Mouse (Mus musculus): ENCODE measurements around the gene Chrnb2. TPM values are rescaled to one million over a fixed set of nuclear protein-coding genes. Genes with fewer than 3 reads are reported as not detected.

Chrnb2 gene
- polyA plus RNA-seq, 1 experiment from 2014 or later = 28.0 TPM

DNA sequence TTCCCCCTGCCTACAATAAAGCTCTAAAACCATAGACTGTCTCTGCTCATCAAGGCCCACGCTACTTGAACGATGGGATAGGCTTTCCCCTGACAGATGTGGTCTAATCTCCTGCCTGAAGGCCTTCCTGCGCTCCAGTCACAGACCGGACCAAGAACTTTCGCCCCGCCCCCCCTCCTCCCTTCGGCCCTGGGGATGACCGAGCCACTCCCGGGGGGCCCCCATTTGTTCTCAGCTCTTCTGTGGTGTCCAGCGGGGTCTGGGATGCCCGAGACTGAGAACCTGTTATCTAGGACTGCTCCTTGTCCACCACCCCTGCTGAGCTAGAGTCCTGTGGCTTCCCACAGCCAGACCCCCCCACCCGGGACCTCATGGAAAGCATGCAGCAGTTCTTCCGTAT lies 35.0 kb upstream of the Chrnb2 start:
- Histone ChIP-seq H3K4me1 (peaks cover 5% of the 10 kb centered on the region), H3K27ac (no peak overlapping the region), H3K9ac (no peak overlapping the region), H3K27me3 (replicated peaks) (no peaks in the 10 kb centered on the region), H3K36me3 (no peaks in the 10 kb centered on the region), H3K4me2 (replicated peaks) (peak overlapping the region; percentile 44), H3K9me3 (no peaks in the 10 kb centered on the region), H3K4me3 (no peak overlapping the region)
- ATAC-seq (ENCODE audit: low FRiP score, low read depth) = no peak
- WGBS = 6% methylated on average over 13 of the region's 13 CpGs

DNA sequence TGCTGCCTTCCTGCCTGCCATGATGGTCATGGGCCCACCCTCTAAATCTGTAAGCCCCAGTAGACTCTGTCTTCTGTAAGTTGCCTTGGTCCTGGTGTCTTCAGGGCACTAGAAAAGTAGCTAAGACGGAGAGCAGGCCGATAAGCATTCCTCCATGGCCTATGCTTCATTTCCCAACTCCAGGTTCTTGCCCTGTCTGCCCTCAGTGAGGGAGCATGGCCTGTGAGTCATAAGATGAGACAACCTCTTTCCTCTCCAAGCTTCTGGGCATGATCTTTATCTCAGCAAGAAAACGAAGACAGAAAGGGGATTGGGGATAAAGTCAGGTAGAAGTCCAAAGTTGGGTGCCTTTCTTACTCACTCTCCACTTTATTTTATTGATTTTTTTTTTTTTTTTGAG lies 34.1 kb upstream of the Chrnb2 start:
- H3K27ac ChIP-seq = no peak overlapping the region
- H3K4me1 ChIP-seq = peaks cover 5% of the 10 kb centered on the region
- no peak overlapping the region for H3K4me2 ChIP-seq (replicated peaks)
- no peaks in the 10 kb centered on the region for H3K36me3 ChIP-seq
- H3K9me3 ChIP-seq = no peaks in the 10 kb centered on the region
- H3K9ac ChIP-seq = no peak overlapping the region
- no peak overlapping the region for H3K4me3 ChIP-seq
- H3K27me3 ChIP-seq (replicated peaks) = no peaks in the 10 kb centered on the region
- 88% methylated on average over 3 of the region's 3 CpGs for WGBS
- ATAC-seq (ENCODE audit: low FRiP score, low read depth) = no peak

- Histone ChIP-seq H3K9me3 (no peaks in the 10 kb centered on the region), H3K4me2 (replicated peaks) (no peak overlapping the region), H3K36me3 (no peaks in the 10 kb centered on the region), H3K27me3 (replicated peaks) (no peaks in the 10 kb centered on the region), H3K27ac (no peak overlapping the region), H3K9ac (no peak overlapping the region), H3K4me1 (peaks cover 5% of the 10 kb centered on the region), H3K4me3 (no peak overlapping the region)
- 68% methylated on average over 4 of the region's 4 CpGs for WGBS
- ATAC-seq (ENCODE audit: low FRiP score, low read depth) = no peak
Observed at GRCm38 (mm10) chr3:89796358-89796757, 31.9 kb upstream of the Chrnb2 start.

GRCm38 (mm10) chr3:89795746-89796145 lies 31.3 kb upstream of the Chrnb2 start:
- no peaks in the 10 kb centered on the region for H3K36me3 ChIP-seq
- H3K9ac ChIP-seq = no peak overlapping the region
- ATAC-seq (ENCODE audit: low FRiP score, low read depth) = no peak
- no peaks in the 10 kb centered on the region for H3K9me3 ChIP-seq
- H3K4me1 ChIP-seq = peaks cover 5% of the 10 kb centered on the region
- no peaks in the 10 kb centered on the region for H3K27me3 ChIP-seq (replicated peaks)
- WGBS = 82% methylated on average over 5 of the region's 5 CpGs
- H3K27ac ChIP-seq = no peak overlapping the region
- no peak overlapping the region for H3K4me2 ChIP-seq (replicated peaks)
- H3K4me3 ChIP-seq = no peak overlapping the region

DNA sequence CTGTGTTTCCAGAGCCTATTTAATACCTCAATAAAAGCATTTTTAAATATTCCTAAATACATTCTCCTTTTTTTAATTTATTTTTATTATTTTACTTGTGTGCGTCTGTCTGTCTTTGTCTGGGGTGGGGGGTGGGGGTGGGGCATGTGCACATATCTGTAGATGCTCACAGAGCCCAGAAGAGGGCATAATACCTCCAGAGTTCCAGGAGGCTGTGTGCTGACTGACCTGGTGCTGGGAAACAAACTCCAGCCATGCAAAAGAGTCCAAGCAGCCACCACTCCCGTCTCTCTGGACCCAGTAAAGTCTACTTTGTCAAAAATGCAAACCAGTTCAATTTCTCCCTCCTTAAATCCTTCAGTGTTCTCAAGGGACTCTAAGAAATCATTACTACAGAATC lies 30.2 kb upstream of the Chrnb2 start:
- no peak overlapping the region for H3K27ac ChIP-seq
- WGBS = 53% methylated on average over 2 of the region's 2 CpGs
- H3K9ac ChIP-seq = no peak overlapping the region
- H3K9me3 ChIP-seq = no peaks in the 10 kb centered on the region
- no peaks in the 10 kb centered on the region for H3K36me3 ChIP-seq
- peaks cover 3% of the 10 kb centered on the region for H3K4me1 ChIP-seq
- H3K4me3 ChIP-seq = no peak overlapping the region
- no peak overlapping the region for H3K4me2 ChIP-seq (replicated peaks)
- no peak for ATAC-seq (ENCODE audit: low FRiP score, low read depth)
- no peaks in the 10 kb centered on the region for H3K27me3 ChIP-seq (replicated peaks)

DNA sequence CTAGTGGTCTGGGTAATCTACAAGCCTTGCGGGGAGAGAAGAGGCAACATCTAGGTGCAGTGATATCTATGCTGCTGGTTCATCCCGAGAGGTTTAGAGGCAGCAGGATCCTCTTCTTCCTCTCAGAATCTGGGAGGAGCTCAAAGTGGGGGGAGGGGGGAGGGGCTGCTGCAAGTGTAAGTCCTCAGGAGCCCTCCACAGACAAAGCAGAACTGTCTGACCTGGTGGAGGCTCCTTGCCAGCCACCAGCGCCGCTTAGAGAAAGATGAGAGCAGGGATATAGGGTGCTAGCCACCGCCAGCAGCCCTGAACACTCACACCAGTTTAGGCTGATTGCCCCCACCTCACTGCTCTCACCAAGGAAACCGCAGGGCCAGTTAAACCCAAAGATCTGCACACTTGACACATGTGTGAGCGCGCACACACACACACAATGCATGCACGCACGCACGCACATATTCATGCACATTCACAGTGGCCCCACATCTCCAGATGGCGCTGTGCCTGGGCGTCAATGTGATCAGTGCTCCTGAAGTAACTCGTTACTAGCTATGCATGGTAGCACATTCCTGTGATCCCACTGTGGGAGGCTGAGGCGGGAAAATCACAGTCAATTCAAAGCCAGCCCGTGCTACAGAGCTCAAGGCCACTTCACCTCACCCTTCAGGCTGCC lies 24.4 kb upstream of the Chrnb2 start:
- 78% methylated on average over 16 of the region's 16 CpGs for WGBS
- ATAC-seq (ENCODE audit: low FRiP score, low read depth) = no peak

DNA sequence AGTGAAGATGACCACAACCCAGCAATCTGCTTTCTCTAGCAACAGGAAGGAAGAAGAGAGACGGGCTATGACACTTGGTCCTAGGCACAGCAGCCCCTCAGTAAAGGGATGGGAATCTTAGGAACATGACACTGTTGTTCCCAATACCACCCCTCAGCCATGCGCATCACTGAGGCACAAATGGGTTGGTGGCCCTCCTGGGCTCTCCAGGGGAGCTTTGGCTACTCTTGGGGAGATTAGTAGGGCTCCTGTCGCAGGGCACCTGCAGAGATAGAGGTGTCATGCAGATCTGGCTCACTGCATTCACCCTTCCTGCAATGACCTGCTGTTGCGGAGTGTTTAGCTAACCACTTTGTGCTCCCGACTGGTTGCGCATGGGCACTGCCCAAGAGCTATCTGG lies 21.8 kb upstream of the Chrnb2 start:
- Histone ChIP-seq H3K27me3 (replicated peaks) (no peaks in the 10 kb centered on the region), H3K27ac (no peak overlapping the region), H3K9me3 (no peaks in the 10 kb centered on the region), H3K4me2 (replicated peaks) (no peak overlapping the region), H3K9ac (no peak overlapping the region), H3K4me1 (no peaks in the 10 kb centered on the region), H3K4me3 (no peak overlapping the region), H3K36me3 (peaks cover 24% of the 10 kb centered on the region)
- ATAC-seq (ENCODE audit: low FRiP score, low read depth) = no peak
- 82% methylated on average over 6 of the region's 6 CpGs for WGBS

More for the DNA sequence above, 24.4 kb upstream of the Chrnb2 start:
- H3K9ac ChIP-seq = no peak overlapping the region
- no peaks in the 10 kb centered on the region for H3K9me3 ChIP-seq
- H3K27ac ChIP-seq = no peak overlapping the region
- no peaks in the 10 kb centered on the region for H3K36me3 ChIP-seq
- no peaks in the 10 kb centered on the region for H3K4me1 ChIP-seq
- H3K4me3 ChIP-seq = no peak overlapping the region
- no peak overlapping the region for H3K4me2 ChIP-seq (replicated peaks)
- no peaks in the 10 kb centered on the region for H3K27me3 ChIP-seq (replicated peaks)

GRCm38 (mm10) chr3:89784991-89785753 lies 20.7 kb upstream of the Chrnb2 start:
- H3K4me2 ChIP-seq (replicated peaks) = no peak overlapping the region
- H3K4me1 ChIP-seq = no peaks in the 10 kb centered on the region
- ATAC-seq (ENCODE audit: low FRiP score, low read depth) = no peak
- 26% methylated on average over 11 of the region's 11 CpGs for WGBS
- H3K27me3 ChIP-seq (replicated peaks) = no peaks in the 10 kb centered on the region
- no peak overlapping the region for H3K9ac ChIP-seq
- no peaks in the 10 kb centered on the region for H3K9me3 ChIP-seq
- H3K4me3 ChIP-seq = no peak overlapping the region
- H3K36me3 ChIP-seq = peaks cover 35% of the 10 kb centered on the region
- H3K27ac ChIP-seq = no peak overlapping the region

DNA sequence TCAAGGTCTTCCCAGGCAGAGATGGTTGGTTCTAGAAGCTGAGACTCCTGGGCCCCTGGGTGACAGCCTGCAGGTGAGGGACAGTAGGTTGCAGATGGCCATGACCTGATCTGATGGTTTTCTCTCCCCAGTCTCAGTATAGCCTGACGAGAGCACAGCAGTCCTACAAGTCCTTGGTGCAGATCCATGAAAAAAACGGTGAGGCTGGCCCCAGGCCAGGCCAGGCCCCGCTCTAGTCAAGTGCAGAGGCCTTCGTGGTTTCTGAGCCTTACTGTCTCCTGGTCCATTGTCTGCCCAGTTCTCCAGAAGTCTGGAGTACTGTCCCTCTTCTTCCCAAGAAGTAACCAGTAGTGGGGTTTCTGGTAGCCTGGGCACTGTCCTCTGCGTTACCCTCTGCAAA lies 17.2 kb upstream of the Chrnb2 start:
- Histone ChIP-seq H3K9me3 (no peaks in the 10 kb centered on the region), H3K27ac (no peak overlapping the region), H3K9ac (no peak overlapping the region), H3K4me2 (replicated peaks) (no peak overlapping the region), H3K4me3 (no peak overlapping the region), H3K27me3 (replicated peaks) (no peaks in the 10 kb centered on the region), H3K36me3 (peaks cover 69% of the 10 kb centered on the region), H3K4me1 (no peaks in the 10 kb centered on the region)
- ATAC-seq (ENCODE audit: low FRiP score, low read depth) = no peak
- 92% methylated on average over 5 of the region's 5 CpGs for WGBS

- Histone ChIP-seq H3K9ac (no peak overlapping the region), H3K27me3 (replicated peaks) (no peaks in the 10 kb centered on the region), H3K9me3 (no peaks in the 10 kb centered on the region), H3K4me1 (peaks cover 8% of the 10 kb centered on the region), H3K4me2 (replicated peaks) (no peak overlapping the region), H3K4me3 (no peak overlapping the region), H3K27ac (no peak overlapping the region), H3K36me3 (peaks cover 79% of the 10 kb centered on the region)
- ATAC-seq (ENCODE audit: low FRiP score, low read depth) = no peak
- WGBS = 93% methylated on average over 4 of the region's 4 CpGs
Observed at GRCm38 (mm10) chr3:89780102-89780501, 15.7 kb upstream of the Chrnb2 start.

- peaks cover 30% of the 10 kb centered on the region for H3K4me1 ChIP-seq
- WGBS = 89% methylated on average over 4 of the region's 4 CpGs
- H3K27ac ChIP-seq = no peak overlapping the region
- no peak overlapping the region for H3K9ac ChIP-seq
- H3K9me3 ChIP-seq = no peaks in the 10 kb centered on the region
- no peak for ATAC-seq (ENCODE audit: low FRiP score, low read depth)
- H3K36me3 ChIP-seq = peaks cover 53% of the 10 kb centered on the region
- H3K27me3 ChIP-seq (replicated peaks) = no peaks in the 10 kb centered on the region
- H3K4me3 ChIP-seq = no peak overlapping the region
- H3K4me2 ChIP-seq (replicated peaks) = no peak overlapping the region
Observed at GRCm38 (mm10) chr3:89776001-89776400, 11.6 kb upstream of the Chrnb2 start.

DNA sequence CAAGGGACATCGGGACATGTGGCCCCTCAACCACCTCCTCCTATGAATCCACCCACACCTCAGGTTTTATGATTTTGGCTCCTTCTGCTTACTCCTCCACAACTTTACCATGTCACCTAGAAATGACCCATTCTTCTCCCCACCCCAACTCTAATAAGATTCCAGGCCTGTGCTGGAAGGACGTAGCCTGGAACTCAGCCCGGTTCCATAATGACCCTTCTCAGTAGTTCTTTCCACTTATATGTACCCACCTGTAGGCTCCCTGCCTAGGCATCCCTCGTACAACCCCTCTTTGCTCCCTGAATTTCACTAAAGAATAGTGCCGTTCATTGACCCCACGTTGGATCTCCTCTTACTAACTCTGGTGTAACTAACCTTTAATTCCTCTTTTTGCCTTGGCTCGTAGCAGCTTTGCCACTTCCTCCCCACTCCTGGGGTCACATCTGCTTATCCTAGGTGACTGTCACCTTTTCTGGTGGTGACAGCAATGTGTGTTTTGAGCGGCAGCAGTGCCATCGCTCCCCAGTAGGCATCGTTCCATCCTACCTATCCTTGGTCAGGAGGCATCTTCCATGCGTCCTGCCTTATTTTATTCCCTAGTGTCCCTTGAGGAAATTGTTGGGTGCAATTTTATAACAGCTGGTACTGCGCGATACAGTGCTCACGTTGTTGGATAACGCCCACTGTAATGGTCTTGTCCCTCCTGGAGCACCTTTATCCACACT lies 10.0 kb upstream of the Chrnb2 start:
- Histone ChIP-seq H3K27ac (no peak overlapping the region), H3K9ac (peak overlapping the region; percentile 99), H3K36me3 (peaks cover 37% of the 10 kb centered on the region), H3K4me3 (peak overlapping the region; percentile 99), H3K27me3 (replicated peaks) (no peaks in the 10 kb centered on the region), H3K4me1 (peaks cover 30% of the 10 kb centered on the region), H3K9me3 (no peaks in the 10 kb centered on the region), H3K4me2 (replicated peaks) (peak overlapping the region; percentile 91)
- no peak for ATAC-seq (ENCODE audit: low FRiP score, low read depth)
- WGBS = 52% methylated on average over 15 of the region's 15 CpGs
